Mouse (Mus musculus) lung, adult 2 months (tissue): ENCODE measurements around the gene Pithd1. TPM values are rescaled to one million over a fixed set of nuclear protein-coding genes. Genes with fewer than 3 reads are reported as not detected.
"Not testable (repeated sequence)": the region's sequence is repeated elsewhere in the genome, so short reads cannot be mapped to it uniquely, and the experiment has no call there.

Source experiments
- DNase-seq: peaks from one replicate; pipeline ENCODE4 v3.0.0; 2022
- H3K4me1 ChIP-seq: fragments of 200-500 bp; 2 replicates; pipeline ENCODE4 v1.6.1; 2011; ENCODE audit warnings: low read length; ENCODE audit not compliant: control insufficient read depth, insufficient read depth
- H3K4me3 ChIP-seq: fragments of 200-500 bp; replicated peaks from 2 replicates; pipeline ENCODE3; 2011; ENCODE audit warnings: low read depth, mild to moderate bottlenecking, control low read depth, low read length; ENCODE audit errors: extremely low read depth
- CTCF ChIP-seq: fragments of 200-500 bp; IDR thresholded peaks from 2 replicates; pipeline ENCODE4 v1.5.1; 2011; ENCODE audit warnings: mild to moderate bottlenecking, low read length, control low read depth; ENCODE audit not compliant: insufficient read depth
- POLR2A ChIP-seq: fragments of 200-500 bp; IDR thresholded peaks from 2 replicates; pipeline ENCODE4 v1.6.1; 2011; ENCODE audit warnings: low read depth, mild to moderate bottlenecking, control low read depth, low read length, borderline replicate concordance; ENCODE audit errors: extremely low read depth
- WGBS: fragments of 180-500 bp; shearing (Covaris S2); methylation state at CpG from one replicate; pipeline ENCODE4 v1.1.7; 2018; 5-methylcytosine and 5-hydroxymethylcytosine counted together
- polyA plus RNA-seq: library from polyadenylated mRNA; depleted of rRNA; stranded (reverse); fragments of >200 nt; gene quantifications from 2 replicates; pipeline ENCODE4 v1.2.3, GENCODE M21; 2012

Gene Pithd1
- polyA plus RNA-seq, 1 experiment, result 33.5 TPM

DNA sequence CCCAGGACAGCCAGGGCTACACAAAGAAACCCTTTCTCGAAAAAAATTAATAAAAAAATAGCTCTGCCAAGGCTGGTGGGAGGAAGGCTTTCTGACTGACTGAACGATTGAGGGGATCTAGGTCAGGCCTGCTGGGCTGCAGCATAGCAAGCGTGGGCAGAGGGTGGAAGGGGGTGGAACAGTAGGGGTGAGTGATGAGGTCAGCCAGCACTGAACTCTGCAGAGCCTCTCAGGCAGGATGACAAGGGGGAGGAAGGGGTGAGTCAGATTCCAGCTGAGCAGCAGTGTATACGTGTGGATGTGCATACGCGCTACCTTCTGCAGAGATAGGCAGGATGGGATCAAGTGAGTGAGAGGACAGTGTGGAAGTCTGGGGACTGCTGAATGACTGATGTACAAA, 37.2 kb downstream of the Pithd1 start:
- DNase-seq, result no peak
- WGBS, result 37% methylated on average over 6 of the region's 6 CpGs
- TF ChIP-seq CTCF, result no peak
- TF ChIP-seq POLR2A, result no peak

DNA sequence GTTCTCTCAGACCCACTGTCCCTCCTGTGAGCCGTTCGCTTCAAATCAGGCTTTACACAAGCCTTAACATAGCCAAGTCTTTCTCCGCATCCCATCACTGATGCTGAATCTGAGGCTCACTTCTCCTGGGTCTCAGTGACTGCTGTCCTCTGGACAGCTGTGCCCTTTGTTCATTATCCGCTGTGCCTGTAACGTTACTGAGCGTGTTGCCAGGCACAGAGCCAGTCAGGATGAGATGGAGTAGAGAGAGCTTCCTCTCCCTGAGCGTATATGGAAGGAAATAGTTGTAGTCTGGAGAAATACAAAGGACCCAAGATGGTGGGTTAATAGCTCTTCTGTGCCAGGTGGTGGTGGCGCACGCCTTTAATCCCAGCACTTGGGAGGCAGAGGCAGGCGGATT, 37.6 kb downstream of the Pithd1 start:
- peak; percentile 33 for DNase-seq
- Histone ChIP-seq H3K4me3 (no peak overlapping the region), H3K4me1 (peaks cover 10% of the 10 kb centered on the region)
- WGBS, result 55% methylated on average over 10 of the region's 10 CpGs
- TF ChIP-seq POLR2A, result no peak

More for the DNA sequence above, 37.2 kb downstream of the Pithd1 start:
- peaks cover 10% of the 10 kb centered on the region for H3K4me1 ChIP-seq
- no peak overlapping the region for H3K4me3 ChIP-seq

DNA sequence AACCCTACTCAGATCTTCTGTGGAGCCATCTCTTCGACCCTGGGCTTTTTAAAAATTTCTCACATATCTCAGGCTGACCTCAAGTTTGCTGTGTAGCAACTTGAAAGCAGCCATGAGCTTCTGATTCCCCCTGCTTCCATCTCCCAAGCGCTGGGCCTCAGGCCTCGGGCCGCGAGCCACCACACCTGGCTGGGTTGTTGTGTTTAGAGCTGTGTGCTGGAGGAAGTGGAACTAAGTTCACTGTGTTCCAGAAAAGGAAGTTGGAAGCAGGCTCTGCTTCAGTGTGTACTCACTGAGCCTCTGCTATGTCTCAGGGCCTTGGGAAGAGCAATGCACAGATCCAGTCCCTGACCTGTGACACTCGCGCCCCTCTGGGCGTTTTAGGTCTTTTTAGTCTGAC, 38.9 kb downstream of the Pithd1 start:
- no peak for DNase-seq
- Histone ChIP-seq H3K4me3 (no peak overlapping the region), H3K4me1 (peaks cover 10% of the 10 kb centered on the region)
- WGBS, result 62% methylated on average over 8 of the region's 8 CpGs
- TF ChIP-seq POLR2A (no peak), CTCF (no peak)

DNA sequence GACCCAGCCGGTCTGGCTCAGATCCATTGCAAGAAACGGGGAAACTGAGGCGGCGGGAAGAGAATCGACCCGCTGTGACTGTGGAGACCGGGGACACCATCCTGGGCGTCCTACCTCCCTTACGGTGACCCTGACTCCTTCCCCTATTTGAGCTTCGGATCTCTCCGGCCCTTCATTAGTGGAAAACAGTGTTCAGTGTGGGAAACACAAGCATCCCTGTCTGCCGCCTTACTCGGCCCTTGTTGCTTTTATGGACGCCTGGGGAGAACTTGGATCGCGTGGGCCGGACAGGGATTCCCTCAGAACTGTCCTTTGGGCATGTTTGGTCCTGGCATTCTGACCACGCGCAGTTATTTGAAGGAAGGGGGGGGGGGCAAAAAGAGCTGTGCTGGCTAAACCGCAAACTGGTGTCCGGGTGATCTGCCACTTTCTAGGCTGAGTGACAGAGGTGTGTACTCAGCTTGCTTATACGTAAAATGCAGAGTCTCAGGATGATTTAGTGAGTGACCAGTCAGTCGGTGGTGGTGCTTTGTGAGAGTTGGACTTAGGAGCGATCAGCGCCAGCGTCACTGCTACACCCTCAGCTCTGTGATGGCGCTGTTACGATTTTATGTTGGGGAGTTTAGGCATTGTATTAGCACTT, 40.3 kb downstream of the Pithd1 start:
- TF ChIP-seq POLR2A, result no peak
- Histone ChIP-seq H3K4me1 (peaks cover 10% of the 10 kb centered on the region), H3K4me3 (peak overlapping the region; percentile 82)
- peak; percentile 35 for DNase-seq
- WGBS, result under 1% methylated on average over 28 of the region's 28 CpGs

DNA sequence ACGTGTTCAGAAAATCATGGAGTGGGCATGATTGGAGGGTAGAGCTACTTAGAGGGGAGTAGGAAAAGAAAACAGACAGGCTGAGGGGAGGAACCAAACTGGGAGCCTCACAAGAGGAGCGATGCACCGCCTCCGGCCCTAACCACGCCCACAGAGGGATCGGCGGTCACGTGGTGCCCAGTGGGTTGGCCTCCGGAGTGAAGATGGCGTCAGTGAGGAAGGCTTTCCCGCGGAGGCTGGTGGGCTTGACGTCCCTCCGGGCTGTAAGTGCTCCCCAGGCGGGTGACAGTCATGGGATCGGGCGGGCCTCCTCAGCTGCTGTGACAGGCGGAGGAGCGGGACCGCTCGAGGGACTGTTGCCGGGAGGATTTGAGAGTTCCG, 40.8 kb downstream of the Pithd1 start, which contains the start of gene Hmgcl:
Hmgcl (plus strand) TSS at position 171 of the 381 bp plus-strand sequence.
- WGBS, result under 1% methylated on average over 23 of the region's 23 CpGs
- H3K4me3 ChIP-seq, result peak within 1 kb of the TSS; percentile 82
- peaks cover 10% of the 10 kb centered on the region for H3K4me1 ChIP-seq
- TF ChIP-seq POLR2A (peak; percentile 98), CTCF (no peak)
- peak; percentile 96 for DNase-seq

DNA sequence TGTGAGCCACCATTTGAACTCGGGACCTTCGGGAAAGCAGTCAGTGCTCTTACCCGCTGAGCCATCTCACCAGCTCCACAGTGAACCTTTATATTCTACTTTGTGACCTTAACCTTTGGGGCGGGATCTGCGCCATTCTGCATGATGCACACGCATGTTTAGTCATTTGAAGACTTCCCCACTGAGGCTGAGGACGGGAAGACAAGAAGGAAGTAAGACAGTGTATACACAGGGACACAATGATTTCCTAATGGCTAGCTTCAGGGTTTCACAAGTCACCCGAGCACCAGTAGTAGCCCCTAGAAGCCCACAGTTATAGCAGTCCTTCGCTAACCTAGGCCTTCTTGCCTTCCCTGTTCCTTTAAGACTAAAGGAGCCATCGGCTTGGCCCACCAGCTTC, 41.4 kb downstream of the Pithd1 start:
- H3K4me1 ChIP-seq, result peaks cover 10% of the 10 kb centered on the region
- DNase-seq, result no peak
- peak overlapping the region; percentile 82 for H3K4me3 ChIP-seq
- no peak for TF ChIP-seq POLR2A
- WGBS, result 72% methylated on average over 10 of the region's 10 CpGs

DNA sequence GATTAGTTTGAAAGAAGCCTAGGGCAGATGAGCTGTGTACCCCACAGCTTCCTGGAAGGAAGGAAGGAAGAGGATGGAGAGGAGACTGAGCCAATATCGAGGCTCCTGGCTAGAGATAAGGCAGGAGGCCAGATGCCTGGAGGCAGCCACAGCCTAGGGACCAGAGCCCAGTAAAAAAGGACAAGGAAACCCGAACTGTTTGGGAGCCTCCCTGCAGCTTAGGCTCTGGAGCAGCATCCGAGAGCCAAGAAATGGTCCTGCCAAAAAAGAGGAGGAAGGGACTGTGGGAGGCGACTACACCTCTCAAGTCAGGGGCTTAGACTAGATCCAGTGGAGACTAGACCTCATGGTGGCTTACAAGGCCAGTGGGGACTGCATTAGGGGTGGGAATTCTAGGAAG, 43.7 kb downstream of the Pithd1 start:
- WGBS, result 21% methylated on average over 4 of the region's 4 CpGs
- H3K4me1 ChIP-seq, result 0 out of 2 replicates have a peak, but pooled peaks cover 4% of the 10 kb centered on the region
- H3K4me3 ChIP-seq, result no peak overlapping the region
- no peak for TF ChIP-seq POLR2A
- no peak for TF ChIP-seq CTCF
- no peak for DNase-seq

DNA sequence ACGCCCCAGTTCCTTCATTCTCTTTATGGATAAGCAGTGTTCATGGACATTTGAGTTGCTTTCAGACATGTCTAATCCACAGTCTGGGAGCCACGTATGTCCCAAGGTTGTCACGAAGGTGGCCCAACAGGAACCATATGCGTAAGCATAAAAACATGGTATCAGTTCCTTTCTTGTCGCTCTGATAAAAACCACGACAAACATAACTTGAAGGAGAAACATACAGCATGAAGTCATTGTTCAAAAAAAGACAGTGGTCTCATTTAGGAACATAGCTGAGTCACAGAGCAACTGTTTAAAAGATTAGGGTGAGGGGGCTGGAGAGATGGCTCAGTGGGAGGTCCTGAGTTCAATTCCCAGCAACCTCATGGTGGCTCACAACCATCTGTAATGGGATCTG, 44.9 kb downstream of the Pithd1 start:
- H3K4me1 ChIP-seq, result 0 out of 2 replicates have a peak, but pooled peaks cover 4% of the 10 kb centered on the region
- no peak overlapping the region for H3K4me3 ChIP-seq
- WGBS, result 54% methylated on average over 6 of the region's 6 CpGs
- no peak for DNase-seq
- TF ChIP-seq CTCF (no peak), POLR2A (no peak)

DNA sequence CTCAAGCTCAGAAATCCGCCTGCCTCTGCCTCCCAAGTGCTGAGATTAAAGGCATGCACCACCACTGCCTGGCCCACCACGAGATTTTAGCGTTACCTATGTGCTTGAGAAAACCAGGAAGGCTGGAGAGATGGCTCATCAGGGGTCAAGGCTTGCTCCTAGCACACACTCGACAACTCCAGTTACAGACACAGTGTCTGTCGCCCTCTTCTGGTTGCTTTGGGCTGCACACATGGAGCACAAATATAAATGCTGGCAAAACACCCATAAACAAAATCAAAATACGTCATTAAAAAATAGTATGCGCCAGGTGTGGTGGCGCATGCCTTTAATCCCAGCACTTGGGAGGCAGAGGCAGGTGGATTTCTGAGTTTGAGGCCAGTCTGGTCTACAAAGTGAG, 46.0 kb downstream of the Pithd1 start:
- not testable (repeated sequence) for H3K4me3 ChIP-seq, DNase-seq, H3K4me1 ChIP-seq
- 85% methylated on average over 8 of the region's 8 CpGs for WGBS
- TF ChIP-seq CTCF, result peak; percentile 48

DNA sequence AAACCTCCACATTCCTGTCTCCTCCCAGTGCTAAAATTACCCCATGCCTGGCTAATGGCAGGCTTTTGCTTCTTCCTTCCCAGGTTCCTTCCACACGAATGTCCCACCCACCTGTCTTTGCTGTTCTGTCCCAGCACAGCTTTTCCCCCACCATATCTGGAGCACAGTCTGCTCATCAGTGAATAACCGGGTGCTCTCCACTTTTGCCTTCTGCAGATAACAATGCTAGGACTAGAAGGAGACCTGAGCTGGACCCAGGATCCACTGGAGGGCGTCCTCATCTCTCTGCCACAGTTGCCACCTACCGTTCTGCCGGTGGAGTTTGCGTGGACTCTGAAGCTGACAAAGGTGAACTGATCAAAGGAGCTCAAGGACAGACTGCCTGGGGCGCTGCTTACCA, 48.2 kb downstream of the Pithd1 start:
- no peak overlapping the region for H3K4me3 ChIP-seq
- no peak for DNase-seq
- 89% methylated on average over 7 of the region's 7 CpGs for WGBS
- no peaks in the 10 kb centered on the region for H3K4me1 ChIP-seq
- TF ChIP-seq CTCF, result no peak
- TF ChIP-seq POLR2A, result no peak

DNA sequence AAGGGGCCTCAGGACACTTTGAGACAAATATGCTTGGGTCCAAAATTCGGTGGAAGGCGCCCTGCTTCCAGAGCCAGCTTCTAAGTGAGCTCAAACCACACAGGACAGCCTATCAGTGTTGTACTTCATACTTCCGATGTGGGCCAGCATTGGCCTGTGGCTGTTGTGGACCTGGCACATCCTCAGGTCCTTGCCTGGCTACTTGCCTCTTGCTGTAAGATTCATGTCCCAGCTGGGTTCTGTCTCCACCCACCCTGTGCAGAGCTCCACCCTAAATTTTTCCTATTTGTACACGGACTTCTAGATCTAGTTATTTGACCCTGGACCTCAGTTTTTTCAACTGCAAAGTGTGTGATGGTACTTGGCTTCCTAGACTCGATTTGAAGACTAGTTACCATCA, 51.6 kb downstream of the Pithd1 start:
- 60% methylated on average over 5 of the region's 5 CpGs for WGBS
- Histone ChIP-seq H3K4me1 (no peaks in the 10 kb centered on the region), H3K4me3 (no peak overlapping the region)
- no peak for DNase-seq
- TF ChIP-seq POLR2A (no peak), CTCF (no peak)
